Mouse (Mus musculus) stomach, embryonic 14.5 days (tissue): ENCODE results near the gene Rbm31y. TPM values are rescaled to one million over a fixed set of nuclear protein-coding genes. Genes with fewer than 3 reads are reported as not detected.
"Not testable (repeated sequence)": the region's sequence is repeated elsewhere in the genome, so short reads cannot be mapped to it uniquely, and the experiment has no call there.

Source experiments
- ATAC-seq: fragments of 200-750 bp; cut with Nextera tagmentation; 2 replicates; pipeline ENCODE4 v1.8.0; 2017; ENCODE audit warnings: low read depth, moderate TSS enrichment; ENCODE audit not compliant: insufficient number of reproducible peaks, insufficient read depth, low FRiP score
- H3K27ac ChIP-seq: fragments of 300-500 bp; sonication (generic); 2 replicates; pipeline ENCODE4 v1.5.1; 2014; ENCODE audit warnings: mild to moderate bottlenecking, low read length, moderate library complexity, mixed read lengths
- H3K27me3 ChIP-seq: fragments of 300-500 bp; sonication (generic); 2 replicates; pipeline ENCODE4 v1.6.1; 2014; ENCODE audit warnings: low read length, control low read depth, mixed read lengths; ENCODE audit not compliant: control insufficient read depth, insufficient read depth
- H3K36me3 ChIP-seq: fragments of 300-500 bp; sonication (generic); 2 replicates; pipeline ENCODE4 v1.6.1; 2014; ENCODE audit warnings: mild to moderate bottlenecking, control low read depth, low read length, moderate library complexity, mixed read lengths; ENCODE audit not compliant: control insufficient read depth, insufficient read depth
- H3K4me1 ChIP-seq: fragments of 300-500 bp; sonication (generic); 2 replicates; pipeline ENCODE4 v1.6.1; 2014; ENCODE audit warnings: low read length, control low read depth, mixed read lengths; ENCODE audit not compliant: control insufficient read depth, insufficient read depth
- H3K4me2 ChIP-seq: fragments of 300-500 bp; sonication (generic); replicated peaks from 2 replicates; pipeline ENCODE4 v1.6.1; 2014; ENCODE audit warnings: low read depth, low read length, control low read depth
- H3K4me3 ChIP-seq: fragments of 300-500 bp; sonication (generic); 2 replicates; pipeline ENCODE4 v1.5.1; 2014; ENCODE audit warnings: low read depth, low read length, control low read depth
- H3K9ac ChIP-seq: fragments of 300-500 bp; sonication (generic); replicated peaks from 2 replicates; pipeline ENCODE4 v1.6.1; 2014; ENCODE audit warnings: low read depth, mild to moderate bottlenecking, control low read depth, low read length, moderate library complexity, mixed read lengths
- H3K9me3 ChIP-seq: fragments of 300-500 bp; sonication (generic); 2 replicates; pipeline ENCODE4 v1.6.1; 2016; ENCODE audit warnings: low read depth, low read length, control low read depth; ENCODE audit not compliant: control insufficient read depth
- WGBS: fragments of 180-500 bp; shearing (Covaris S2); extraction: QIAGEN DNeasy Blood & Tissue Kit; methylation state at CpG from one replicate; pipeline ENCODE4 v1.1.7; 2014; 5-methylcytosine and 5-hydroxymethylcytosine counted together
- polyA plus RNA-seq: library from polyadenylated mRNA; unstranded; fragments of >200 nt; fragmentation: Nextera tagmentation; extraction: Ambion mirVana; gene quantifications from 2 replicates; pipeline ENCODE4 v1.2.1, GENCODE M21; 2014

The Rbm31y gene
- polyA plus RNA-seq, result not detected in 2 replicates

DNA sequence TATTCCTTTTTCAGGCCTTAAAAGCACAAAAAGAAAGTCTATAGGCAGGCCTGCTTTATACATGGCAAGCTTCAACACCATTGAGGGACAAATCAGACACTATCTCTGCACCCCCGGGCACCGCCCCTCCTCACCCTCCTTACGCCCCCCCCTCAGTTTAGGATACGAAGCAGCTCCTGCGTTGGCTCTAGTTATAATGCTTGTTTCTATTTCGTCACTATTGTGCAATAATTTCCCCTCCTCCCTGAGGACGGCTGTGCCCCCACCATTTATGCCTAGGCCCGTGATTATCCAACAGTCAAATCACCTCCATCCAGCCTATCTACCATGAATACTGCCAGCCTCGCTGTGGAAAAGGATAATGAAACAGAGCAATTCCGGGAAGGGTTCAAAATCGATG lies at the start of gene Rbm31y:
TSS of gene Rbm31y (plus strand) at position 301 of the 400 bp plus-strand sequence.
- H3K9me3 ChIP-seq, H3K4me2 ChIP-seq, ATAC-seq, H3K27me3 ChIP-seq, H3K36me3 ChIP-seq, H3K9ac ChIP-seq, H3K27ac ChIP-seq, H3K4me1 ChIP-seq, H3K4me3 ChIP-seq: not testable (repeated sequence)
- no CpG with 5 or more reads among the region's 11 CpGs for WGBS
